Mouse (Mus musculus) heart, embryonic 12.5 days (tissue): ENCODE measurements at regions not wholly inside any gene's neighbourhood (a gene's known extent, or its start where the extent isn't known, plus 50 kb on each side); places are given as distances from the start of the nearest gene placed in this dataset.

Source experiments
- ATAC-seq: fragments of 200-750 bp; cut with Nextera tagmentation; 2 replicates; pipeline ENCODE4 v1.8.0; 2017; ENCODE audit warnings: moderate TSS enrichment, moderate library complexity; ENCODE audit not compliant: insufficient number of reproducible peaks, low FRiP score
- H3K27ac ChIP-seq: fragments of 300-500 bp; sonication (generic); 2 replicates; pipeline ENCODE4 v1.5.1; 2016; ENCODE audit warnings: mild to moderate bottlenecking, moderate library complexity; ENCODE audit not compliant: poor library complexity, severe bottlenecking
- H3K27me3 ChIP-seq: fragments of 300-500 bp; sonication (generic); replicated peaks from 2 replicates; pipeline ENCODE4 v1.6.1; 2016; ENCODE audit warnings: mild to moderate bottlenecking, moderate library complexity
- H3K36me3 ChIP-seq: fragments of 300-500 bp; sonication (generic); 2 replicates; pipeline ENCODE4 v1.6.1; 2016; ENCODE audit warnings: mild to moderate bottlenecking, moderate library complexity
- H3K4me1 ChIP-seq: fragments of 300-500 bp; sonication (generic); replicated peaks from 2 replicates; pipeline ENCODE4 v1.6.1; 2016; ENCODE audit warnings: mild to moderate bottlenecking
- H3K4me2 ChIP-seq: fragments of 300-500 bp; sonication (generic); 2 replicates; pipeline ENCODE4 v1.6.1; 2016; ENCODE audit warnings: mild to moderate bottlenecking, moderate library complexity
- H3K4me3 ChIP-seq: fragments of 300-500 bp; sonication (generic); 2 replicates; pipeline ENCODE4 v1.5.1; 2016; ENCODE audit warnings: mild to moderate bottlenecking
- H3K9ac ChIP-seq: fragments of 300-500 bp; sonication (generic); 2 replicates; pipeline ENCODE4 v1.6.1; 2016; ENCODE audit warnings: mild to moderate bottlenecking, moderate library complexity
- H3K9me3 ChIP-seq: fragments of 300-500 bp; sonication (generic); replicated peaks from 2 replicates; pipeline ENCODE4 v1.6.1; 2016; ENCODE audit warnings: mild to moderate bottlenecking, moderate library complexity
- WGBS: fragments of 180-500 bp; shearing (Covaris S2); methylation state at CpG from one replicate; pipeline ENCODE4 v1.1.7; 2016; 5-methylcytosine and 5-hydroxymethylcytosine counted together

DNA sequence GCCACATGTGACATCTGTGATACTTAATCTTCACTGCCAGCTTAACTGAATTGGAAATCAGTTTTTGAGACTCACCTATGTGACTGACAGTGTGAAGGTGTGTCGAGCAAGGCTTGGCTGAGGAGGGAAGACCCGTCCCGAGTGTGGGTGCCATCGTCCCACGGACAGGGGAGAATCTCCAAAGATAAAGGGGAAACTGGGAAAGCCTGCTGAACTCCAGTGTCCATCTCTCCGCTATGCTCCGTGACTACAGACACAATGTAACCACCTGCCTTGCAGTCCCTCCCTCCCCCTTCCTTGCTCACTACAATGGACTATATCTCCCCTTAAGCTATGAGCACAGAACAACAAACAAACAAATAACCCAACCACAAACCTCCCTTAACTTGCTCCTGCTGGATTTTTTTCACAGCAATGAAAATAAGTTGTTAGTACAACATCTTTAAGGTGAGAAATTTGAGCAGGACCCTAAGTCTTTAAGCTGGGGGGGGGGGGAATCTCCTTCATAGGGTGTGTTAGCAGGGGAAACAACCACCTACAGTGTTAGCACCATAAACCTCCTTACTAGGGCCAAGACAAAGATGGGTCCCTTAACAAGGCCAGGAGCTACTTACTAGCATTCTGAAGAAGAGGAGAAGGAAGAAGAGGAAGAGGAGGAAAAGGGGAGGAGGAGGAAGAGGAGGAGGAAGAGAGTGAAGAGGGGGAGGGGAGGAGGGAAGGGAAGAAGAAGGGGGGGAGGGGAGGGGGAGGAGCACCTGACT is 144.0 kb upstream of the Nfe2l3 start:
- 73% methylated on average over 7 of the region's 7 CpGs for WGBS
- Histone ChIP-seq H3K4me3 (no peak overlapping the region), H3K27me3 (no peaks in the 10 kb centered on the region), H3K9me3 (no peaks in the 10 kb centered on the region), H3K36me3 (no peaks in the 10 kb centered on the region), H3K4me1 (peaks cover 22% of the 10 kb centered on the region), H3K27ac (no peak overlapping the region), H3K4me2 (no peak overlapping the region), H3K9ac (no peak overlapping the region)
- ATAC-seq = no peak

DNA sequence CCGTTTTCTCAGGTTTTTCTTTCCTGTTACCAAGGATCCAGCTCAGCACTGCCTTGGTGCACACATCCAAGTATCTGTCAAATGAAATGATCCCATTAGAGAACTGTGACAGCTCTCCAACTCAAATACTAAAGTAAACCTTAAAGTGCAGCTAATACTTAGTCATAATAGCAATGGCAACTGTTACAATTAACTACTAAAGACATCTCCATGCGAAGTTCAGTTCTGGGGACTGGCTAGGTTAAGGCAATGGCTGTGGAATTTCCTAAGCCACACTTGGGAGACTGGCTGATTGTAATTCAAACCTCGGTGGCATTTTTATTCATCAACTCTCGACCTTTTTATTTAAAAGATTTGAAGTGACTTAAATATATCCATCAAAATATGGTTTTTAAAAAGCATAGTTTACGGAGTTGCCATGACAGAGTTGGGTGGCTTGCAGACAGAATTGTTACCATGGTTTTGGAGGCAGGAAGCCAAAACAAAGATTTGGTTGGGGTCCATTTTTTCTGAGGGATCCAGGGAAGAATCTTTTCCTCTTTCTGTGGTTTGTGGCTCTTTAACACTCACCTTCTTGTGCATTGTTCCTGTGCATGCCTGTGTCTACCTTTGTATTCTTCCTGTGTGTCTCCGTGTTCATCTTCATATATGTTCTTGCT is 143.3 kb upstream of the Nfe2l3 start:
- no peak overlapping the region for H3K4me2 ChIP-seq
- WGBS = 66% methylated on average over 6 of the region's 6 CpGs
- no peak overlapping the region for H3K4me3 ChIP-seq
- peaks cover 18% of the 10 kb centered on the region for H3K4me1 ChIP-seq
- ATAC-seq = no peak
- no peak overlapping the region for H3K9ac ChIP-seq
- H3K36me3 ChIP-seq = no peaks in the 10 kb centered on the region
- no peaks in the 10 kb centered on the region for H3K27me3 ChIP-seq
- H3K27ac ChIP-seq = no peak overlapping the region
- no peaks in the 10 kb centered on the region for H3K9me3 ChIP-seq

DNA sequence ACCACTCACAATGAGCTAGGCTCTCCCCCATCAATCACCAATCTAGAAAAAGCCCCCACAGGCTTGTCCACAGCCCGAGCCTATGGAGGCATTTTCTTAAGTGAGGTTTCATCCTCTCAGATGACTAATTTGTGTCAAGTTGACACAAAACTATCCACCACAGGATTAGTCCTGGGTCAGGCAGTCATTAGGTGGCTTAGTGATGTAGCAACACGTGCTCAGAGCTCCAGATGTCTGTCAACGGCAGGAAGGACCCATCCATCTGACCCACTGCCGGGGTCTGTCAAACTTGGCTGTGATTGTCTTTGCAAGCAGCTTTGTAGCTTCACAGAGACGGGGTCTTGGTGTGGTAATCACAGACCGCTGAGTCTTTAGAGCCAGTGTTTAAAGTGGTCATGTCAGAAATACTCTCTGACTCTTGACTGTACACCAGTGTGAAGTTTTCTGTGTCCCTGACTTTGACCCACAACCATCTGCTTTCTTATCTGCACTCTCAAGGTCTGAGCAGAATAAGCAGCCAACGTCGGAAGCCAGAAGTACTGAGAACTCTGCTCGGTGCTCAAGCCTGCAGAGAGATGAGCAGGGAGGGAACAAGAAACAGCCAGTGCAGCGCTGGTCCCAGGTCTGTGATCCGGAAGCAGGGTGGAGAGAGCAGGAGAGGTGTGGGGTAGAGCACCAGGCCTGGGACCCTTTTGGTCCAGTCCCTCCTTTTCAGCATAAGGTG is 131.6 kb upstream of the Nfe2l3 start:
- WGBS = 37% methylated on average over 11 of the region's 11 CpGs

DNA sequence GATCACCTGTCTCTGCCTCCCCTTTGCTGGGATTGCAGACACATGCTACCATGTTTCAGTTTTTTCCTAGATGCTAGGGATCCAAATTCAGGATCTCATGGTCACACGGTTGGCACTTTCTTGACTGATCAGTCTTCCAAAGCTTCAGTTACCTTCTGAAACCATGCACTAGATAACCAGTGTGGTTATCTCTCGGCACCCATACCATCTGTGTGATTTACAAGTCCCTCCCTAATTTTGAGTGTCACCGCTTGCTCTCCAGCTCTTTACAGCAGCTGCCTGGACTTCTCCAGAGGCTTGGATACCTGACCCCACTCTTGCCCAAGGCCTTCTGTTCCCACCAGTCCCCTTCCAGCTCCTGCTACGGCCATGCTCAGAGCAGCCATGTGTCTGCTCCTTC is 130.6 kb upstream of the Nfe2l3 start:
- peaks cover 9% of the 10 kb centered on the region for H3K4me1 ChIP-seq
- H3K27me3 ChIP-seq = no peaks in the 10 kb centered on the region
- H3K4me2 ChIP-seq = no peak overlapping the region
- no peaks in the 10 kb centered on the region for H3K36me3 ChIP-seq
- WGBS = 78% methylated on average over 4 of the region's 4 CpGs
- H3K9ac ChIP-seq = no peak overlapping the region
- peaks cover 12% of the 10 kb centered on the region for H3K9me3 ChIP-seq
- H3K4me3 ChIP-seq = no peak overlapping the region
- no peak overlapping the region for H3K27ac ChIP-seq
- no peak for ATAC-seq

More for the DNA sequence above, 131.6 kb upstream of the Nfe2l3 start:
- Histone ChIP-seq H3K4me3 (no peak overlapping the region), H3K27ac (no peak overlapping the region; the same call in 1 of the 2 replicates), H3K36me3 (no peaks in the 10 kb centered on the region), H3K4me1 (peaks cover 9% of the 10 kb centered on the region), H3K27me3 (no peaks in the 10 kb centered on the region), H3K9ac (no peak overlapping the region), H3K4me2 (no peak overlapping the region), H3K9me3 (peaks cover 12% of the 10 kb centered on the region)
- ATAC-seq = no peak

DNA sequence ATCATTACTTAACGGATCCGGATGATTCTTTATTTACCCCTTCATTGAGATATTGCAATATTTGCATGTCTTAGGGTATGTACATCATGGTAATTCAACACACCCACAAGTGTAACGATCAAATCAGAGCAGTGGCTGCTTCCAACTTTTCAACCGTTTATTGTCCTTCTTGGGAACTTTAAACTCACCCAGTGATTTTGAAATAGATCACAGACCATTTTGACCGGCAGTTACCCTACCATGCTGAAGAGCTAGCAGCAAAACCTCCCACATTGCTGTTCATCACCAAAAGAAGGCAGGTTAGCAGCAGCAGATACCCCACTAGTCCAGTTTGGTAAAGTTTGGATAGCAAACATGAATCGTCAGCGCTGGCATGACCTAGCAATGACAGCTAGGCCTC is 130.2 kb upstream of the Nfe2l3 start:
- H3K36me3 ChIP-seq = no peaks in the 10 kb centered on the region
- H3K9me3 ChIP-seq = peaks cover 12% of the 10 kb centered on the region
- H3K27ac ChIP-seq = no peak overlapping the region
- 90% methylated on average over 7 of the region's 7 CpGs for WGBS
- H3K4me1 ChIP-seq = peaks cover 9% of the 10 kb centered on the region
- no peak for ATAC-seq
- H3K27me3 ChIP-seq = no peaks in the 10 kb centered on the region
- H3K9ac ChIP-seq = no peak overlapping the region
- H3K4me3 ChIP-seq = no peak overlapping the region
- H3K4me2 ChIP-seq = no peak overlapping the region

DNA sequence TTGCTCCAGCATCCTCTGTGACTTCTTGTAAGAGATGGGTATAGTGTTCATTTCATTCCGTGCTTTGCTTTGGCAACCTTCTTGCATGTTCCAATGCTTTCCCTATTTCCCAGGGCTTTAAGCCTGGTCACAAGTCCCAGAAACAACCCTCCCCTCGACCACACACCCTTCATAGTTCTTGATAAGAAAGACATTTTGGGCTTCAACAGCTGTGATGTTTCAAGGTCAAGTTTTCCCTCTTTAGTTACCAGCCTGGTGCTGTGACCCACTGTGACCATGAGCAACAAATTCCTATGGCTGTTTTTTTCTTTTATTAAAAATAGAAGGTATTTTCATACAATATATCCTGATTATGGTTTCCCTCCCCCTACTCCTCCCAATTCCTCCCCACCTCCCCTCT is 114.1 kb upstream of the Nfe2l3 start:
- WGBS = 42% methylated on average over 2 of the region's 2 CpGs
- H3K4me1 ChIP-seq = peaks cover 26% of the 10 kb centered on the region
- no peaks in the 10 kb centered on the region for H3K27me3 ChIP-seq
- no peak overlapping the region for H3K27ac ChIP-seq
- ATAC-seq = no peak
- no peak overlapping the region for H3K4me2 ChIP-seq
- 0 out of 2 replicates have a peak, but pooled peaks cover 3% of the 10 kb centered on the region for H3K9me3 ChIP-seq
- no peak overlapping the region for H3K4me3 ChIP-seq
- H3K9ac ChIP-seq = no peak overlapping the region
- H3K36me3 ChIP-seq = no peaks in the 10 kb centered on the region

DNA sequence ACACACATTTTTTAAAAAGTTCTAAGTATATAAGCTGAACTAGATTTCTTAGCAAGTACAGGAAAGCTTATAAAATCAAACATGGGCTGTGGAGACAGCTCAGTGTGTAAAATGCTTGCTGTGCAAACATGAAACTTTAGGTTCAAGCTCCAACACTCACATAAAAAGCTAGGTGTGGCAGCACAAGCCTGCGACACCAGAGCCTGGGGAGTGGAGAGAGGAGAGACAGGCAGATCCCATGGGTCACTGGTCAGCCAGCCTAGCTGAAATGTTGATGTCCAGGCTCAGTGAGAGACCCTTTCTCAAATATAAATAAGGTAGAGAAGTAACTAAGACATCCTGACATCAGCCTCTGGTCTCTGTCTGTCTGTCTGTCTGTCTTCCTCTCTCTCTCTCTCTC is 112.5 kb upstream of the Nfe2l3 start:
- ATAC-seq = no peak
- no peak overlapping the region for H3K4me3 ChIP-seq
- peaks cover 33% of the 10 kb centered on the region for H3K4me1 ChIP-seq
- 0 out of 2 replicates have a peak, but pooled peaks cover 3% of the 10 kb centered on the region for H3K9me3 ChIP-seq
- 0 out of 2 replicates have a peak overlapping the region, but pooled peaks have one; percentile 4 for H3K27ac ChIP-seq
- 76% methylated on average over 1 of the region's 1 CpGs for WGBS
- no peak overlapping the region for H3K4me2 ChIP-seq
- H3K36me3 ChIP-seq = no peaks in the 10 kb centered on the region
- H3K9ac ChIP-seq = peak overlapping the region; percentile 37; the same call in 1 of the 2 replicates
- H3K27me3 ChIP-seq = no peaks in the 10 kb centered on the region

DNA sequence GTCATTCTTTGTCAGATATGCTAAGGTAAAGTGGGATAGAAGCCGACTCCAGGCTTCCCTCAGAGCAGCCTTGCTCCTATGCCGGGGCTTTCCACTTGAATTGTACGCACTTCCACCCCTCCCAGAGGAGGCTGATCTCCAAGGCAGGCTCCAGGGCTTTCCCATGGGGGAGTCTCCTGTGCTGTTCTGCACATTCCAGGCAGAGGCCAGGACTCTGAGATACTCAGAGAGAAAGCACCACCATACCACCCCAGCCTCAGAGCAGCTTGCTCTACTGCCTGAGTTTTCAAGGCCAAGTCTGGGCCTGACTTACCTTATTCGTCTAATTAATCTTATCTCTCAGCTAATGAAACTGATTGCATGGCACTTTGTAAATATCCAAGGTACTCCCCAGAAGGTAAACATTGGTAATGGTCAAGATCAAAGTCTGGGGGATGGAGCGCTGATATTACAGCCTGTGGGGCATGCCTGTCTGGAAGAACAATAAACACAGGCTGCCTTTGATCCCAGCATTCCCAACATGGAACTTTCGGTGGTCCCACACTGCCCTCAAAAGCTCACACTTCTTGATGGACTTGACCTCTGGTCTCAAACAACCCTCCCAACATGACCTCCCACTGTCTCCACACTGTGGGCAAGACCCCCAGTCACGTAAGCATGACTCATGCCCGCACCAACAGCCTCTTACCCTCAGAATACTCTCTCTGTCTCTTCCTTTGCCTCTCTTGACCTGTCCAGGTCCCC is 111.6 kb upstream of the Nfe2l3 start:
- Histone ChIP-seq H3K4me3 (no peak overlapping the region), H3K27me3 (no peaks in the 10 kb centered on the region), H3K27ac (peak overlapping the region; percentile 43), H3K4me2 (no peak overlapping the region), H3K9ac (no peak overlapping the region), H3K36me3 (no peaks in the 10 kb centered on the region), H3K9me3 (0 out of 2 replicates have a peak, but pooled peaks cover 3% of the 10 kb centered on the region), H3K4me1 (peaks cover 40% of the 10 kb centered on the region)
- 37% methylated on average over 8 of the region's 8 CpGs for WGBS
- ATAC-seq = 0 out of 2 replicates have a peak, but pooled peaks have one; percentile 61

DNA sequence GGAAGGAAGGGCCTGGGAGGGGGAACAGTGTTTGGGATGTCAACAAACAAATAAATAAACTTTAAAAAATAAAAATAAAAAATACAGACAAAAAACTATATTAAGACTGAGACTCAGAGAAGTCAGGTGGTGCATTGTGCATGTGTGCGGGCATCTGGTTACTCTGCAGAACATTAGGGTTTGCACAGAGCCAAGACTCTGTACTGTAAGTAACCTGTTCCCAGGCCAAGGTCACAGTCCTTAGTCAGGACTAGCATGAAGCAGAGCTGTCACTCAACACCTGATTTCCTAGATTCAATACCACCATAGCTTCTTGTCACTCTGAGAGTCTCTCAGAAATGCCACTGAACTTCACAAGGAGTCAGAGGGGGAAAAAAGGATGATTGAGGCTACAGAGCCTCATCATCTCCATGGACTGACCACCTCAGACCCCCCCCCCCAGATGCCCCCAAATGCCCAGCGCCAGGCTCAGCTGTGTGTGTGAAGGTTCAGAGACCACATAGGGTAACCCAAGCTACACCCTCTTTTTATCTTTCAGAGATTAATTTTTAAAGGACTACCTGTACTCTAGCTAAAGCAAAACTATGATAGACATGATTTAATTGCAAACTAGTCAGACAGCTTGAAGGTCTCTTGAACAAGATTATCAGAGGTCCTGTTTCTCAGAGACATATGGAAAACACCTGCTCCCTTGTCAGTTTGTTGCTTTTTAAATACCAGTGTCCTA is 106.2 kb upstream of the Nfe2l3 start:
- H3K27me3 ChIP-seq = no peaks in the 10 kb centered on the region
- no peak for ATAC-seq
- no peak overlapping the region for H3K4me3 ChIP-seq
- H3K4me2 ChIP-seq = no peak overlapping the region
- no peaks in the 10 kb centered on the region for H3K9me3 ChIP-seq
- peak overlapping the region; percentile 56; the same call in 1 of the 2 replicates for H3K27ac ChIP-seq
- peaks cover 34% of the 10 kb centered on the region for H3K4me1 ChIP-seq
- H3K36me3 ChIP-seq = no peaks in the 10 kb centered on the region
- H3K9ac ChIP-seq = no peak overlapping the region
- WGBS = 63% methylated on average over 2 of the region's 2 CpGs
